Mouse (Mus musculus): ENCODE data around the gene Gas7. TPM values are rescaled to one million over a fixed set of nuclear protein-coding genes. Genes with fewer than 3 reads are reported as not detected.

Gas7 gene
- polyA plus RNA-seq (2017; shearing (Covaris generic)), result under 1 TPM; 0.64 to 0.68 TPM

GRCm38 (mm10) chr11:67454874-67455526 lies at the start of gene Gas7:
Gene Gas7, plus strand, starts transcription at chr11:67455437.

GRCm38 (mm10) chr11:67694703-67695376 lies 239.6 kb downstream of the Gas7 start, which contains the start of gene Rcvrn:
Gene Rcvrn, plus strand, starts transcription at chr11:67695326.

Other genes starting within 250 kb of the Gas7 start
- under 1 TPM in 1 of 2 experiments, not detected in 1; 0.23 TPM for gene Myh4, start 217.4 kb upstream of the Gas7 start, polyA plus RNA-seq (2017; shearing (Covaris generic))
- under 1 TPM in 1 of 2 experiments, not detected in 1; 0.50 TPM for gene Myh8, start 178.3 kb upstream of the Gas7 start, polyA plus RNA-seq (2017; shearing (Covaris generic))
- gene Myh13, start 133.8 kb upstream of the Gas7 start, polyA plus RNA-seq (2017; shearing (Covaris generic)), result not detected
- not detected for gene Rcvrn, start 239.9 kb downstream of the Gas7 start, polyA plus RNA-seq (2017; shearing (Covaris generic))

All from activated CD4-positive, CD25-positive, alpha-beta regulatory T cell (primary cell).